Mouse (Mus musculus): ENCODE measurements around the gene Arhgap29.

The Arhgap29 gene

GRCm38 (mm10) chr3:121946765-121947164 lies 5.6 kb upstream of the Arhgap29 start:
- no peak for DNase-seq

- DNase-seq = no peak
Measured at GRCm38 (mm10) chr3:121950139-121950538, 2.2 kb upstream of the Arhgap29 start.

- no peak for DNase-seq
Measured at GRCm38 (mm10) chr3:121951116-121951515, 1.2 kb upstream of the Arhgap29 start.

GRCm38 (mm10) chr3:121953049-121953432 lies 700 bp downstream of the Arhgap29 start:
- DNase-seq = peak; percentile 73

GRCm38 (mm10) chr3:121953433-121954161 lies 1.3 kb downstream of the Arhgap29 start:
- DNase-seq = no peak

GRCm38 (mm10) chr3:121954421-121954820 lies 2.1 kb downstream of the Arhgap29 start:
- no peak for DNase-seq

GRCm38 (mm10) chr3:121955527-121955926 lies 3.2 kb downstream of the Arhgap29 start:
- no peak for DNase-seq

- no peak for DNase-seq
Measured at GRCm38 (mm10) chr3:121956789-121957188, 4.4 kb downstream of the Arhgap29 start.

GRCm38 (mm10) chr3:121957606-121958344 lies 5.4 kb downstream of the Arhgap29 start:
- no peak for DNase-seq

GRCm38 (mm10) chr3:121964173-121964572 lies 11.8 kb downstream of the Arhgap29 start:
- DNase-seq = no peak

- peak; percentile 69 for DNase-seq
Measured at GRCm38 (mm10) chr3:121967681-121968476, 15.5 kb downstream of the Arhgap29 start.

- no peak for DNase-seq
Measured at GRCm38 (mm10) chr3:121968621-121969020, 16.3 kb downstream of the Arhgap29 start.

- DNase-seq = no peak
Measured at GRCm38 (mm10) chr3:121969451-121969850, 17.1 kb downstream of the Arhgap29 start.

GRCm38 (mm10) chr3:121973761-121974160 lies 21.4 kb downstream of the Arhgap29 start:
- no peak for DNase-seq

- no peak for DNase-seq
Measured at GRCm38 (mm10) chr3:121975381-121975780, 23.0 kb downstream of the Arhgap29 start.

- DNase-seq = no peak
Measured at GRCm38 (mm10) chr3:121981306-121981705, 29.0 kb downstream of the Arhgap29 start.

- DNase-seq = no peak
Measured at GRCm38 (mm10) chr3:121982450-121982849, 30.1 kb downstream of the Arhgap29 start.

GRCm38 (mm10) chr3:121995125-121995524 lies 42.8 kb downstream of the Arhgap29 start:
- no peak for DNase-seq

- DNase-seq = no peak
Measured at GRCm38 (mm10) chr3:121999934-122000333, 47.6 kb downstream of the Arhgap29 start.

GRCm38 (mm10) chr3:122001568-122001967 lies 49.2 kb downstream of the Arhgap29 start:
- DNase-seq = no peak

GRCm38 (mm10) chr3:122009818-122010217 lies 57.5 kb downstream of the Arhgap29 start:
- no peak for DNase-seq

- no peak for DNase-seq
Measured at GRCm38 (mm10) chr3:122010292-122010691, 58.0 kb downstream of the Arhgap29 start.

- no peak for DNase-seq
Measured at GRCm38 (mm10) chr3:122012464-122012863, 60.1 kb downstream of the Arhgap29 start.

All from B cell, adult 2 months (primary cell).